In the genomic region with DNA sequence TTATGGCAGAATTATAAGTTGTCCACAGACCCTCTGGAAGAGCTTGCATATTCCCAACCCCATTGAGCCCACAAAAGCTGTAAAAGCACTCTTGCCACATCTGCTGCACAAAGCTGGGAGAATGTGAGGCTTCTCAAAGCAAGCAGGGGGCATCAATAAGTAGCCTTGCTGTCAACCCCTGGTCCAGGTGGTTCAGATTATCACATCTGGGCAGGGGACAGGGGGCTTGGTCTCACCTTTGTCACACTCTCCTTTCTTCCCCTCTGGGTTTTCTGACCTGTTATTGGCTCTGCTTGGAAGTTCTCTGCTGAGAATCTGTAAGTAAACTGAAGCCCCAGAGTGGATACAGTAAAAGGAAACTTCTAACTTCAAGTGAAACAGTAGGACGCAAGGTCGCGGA, we compare ENCODE assay signal across 12 mouse cellular contexts. TPM values are rescaled to one million over a fixed set of nuclear protein-coding genes. Genes with fewer than 3 reads are reported as not detected.
DNase-seq lines count a peak whose midpoint lies in the region; ATAC-seq and TF ChIP-seq lines count a peak whose summit lies in the region.
"Had no signal": no experiment of that assay in that cellular context is flagged by ENCODE, and none has a peak within 500 bp of the region (broad histone marks: within the 10 kb centered on the region; RNA-seq: fewer than 3 reads in every experiment).

No protein-coding gene starts in this region.

- no peak for ATAC-seq in kidney, embryonic 14.5 days (ENCODE audit: low FRiP score, low TSS enrichment)
- no peak for ATAC-seq in stomach, embryonic 15.5 days (ENCODE audit: insufficient read depth, low FRiP score, low read depth)
- ATAC-seq in stomach, postnatal 0 days (ENCODE audit: low FRiP score, low TSS enrichment) = no peak
- ATAC-seq in limb, embryonic 11.5 days (ENCODE audit: insufficient number of reproducible peaks, low FRiP score, low TSS enrichment, low read depth) = no peak

- no peak overlapping the region for H3K27ac ChIP-seq in kidney, embryonic 14.5 days (ENCODE audit: low read depth, low read length)
- H3K27ac ChIP-seq in stomach, embryonic 15.5 days = no peak overlapping the region
- H3K27ac ChIP-seq in stomach, postnatal 0 days (replicated peaks) = no peak overlapping the region
- H3K27ac ChIP-seq in limb, embryonic 11.5 days (replicated peaks; ENCODE audit: low read depth, low read length) = no peak overlapping the region

- no peak for TF ChIP-seq CTCF in stomach, postnatal 0 days (IDR thresholded peaks at IDR 0.05; ENCODE audit: low read depth)

- no peak overlapping the region for H3K9ac ChIP-seq in kidney, embryonic 14.5 days (ENCODE audit: low read depth, low read length)
- H3K9ac ChIP-seq in stomach, embryonic 15.5 days = no peak overlapping the region
- no peak overlapping the region for H3K9ac ChIP-seq in stomach, postnatal 0 days (ENCODE audit: low read length)
- H3K9ac ChIP-seq in limb, embryonic 11.5 days (ENCODE audit: low read length) = no peak overlapping the region

- peak overlapping the region; percentile 85 for H3K4me2 ChIP-seq in kidney, embryonic 14.5 days (replicated peaks; ENCODE audit: low read depth, low read length)
- 0 out of 2 replicates have a peak overlapping the region, but pooled peaks have one; percentile 3 for H3K4me2 ChIP-seq in stomach, embryonic 15.5 days
- no peak overlapping the region for H3K4me2 ChIP-seq in stomach, postnatal 0 days (replicated peaks; ENCODE audit: low read depth)
- H3K4me2 ChIP-seq in limb, embryonic 11.5 days (ENCODE audit: low read depth, severe bottlenecking) = no peak overlapping the region; the same call in 1 of the 2 replicates

- H3K4me3 ChIP-seq in kidney, embryonic 14.5 days (ENCODE audit: low read length) = peak overlapping the region; percentile 44; the same call in 1 of the 2 replicates
- H3K4me3 ChIP-seq in stomach, embryonic 15.5 days (replicated peaks) = no peak overlapping the region
- H3K4me3 ChIP-seq in stomach, postnatal 0 days (ENCODE audit: low read depth, low read length) = no peak overlapping the region
- no peak overlapping the region for H3K4me3 ChIP-seq in limb, embryonic 11.5 days (ENCODE audit: low read depth, low read length)

- H3K4me1 ChIP-seq in kidney, embryonic 14.5 days (ENCODE audit: control insufficient read depth, insufficient read depth, low read length) = no peaks in the 10 kb centered on the region
- peaks cover 3% of the 10 kb centered on the region; the same call in 1 of the 2 replicates for H3K4me1 ChIP-seq in stomach, embryonic 15.5 days
- H3K4me1 ChIP-seq in stomach, postnatal 0 days (replicated peaks; ENCODE audit: control insufficient read depth, insufficient read depth) = no peaks in the 10 kb centered on the region
- H3K4me1 ChIP-seq in limb, embryonic 11.5 days (ENCODE audit: control insufficient read depth, insufficient read depth, low read length) = peaks cover 3% of the 10 kb centered on the region

- H3K36me3 ChIP-seq in kidney, embryonic 14.5 days (ENCODE audit: control insufficient read depth, insufficient read depth, low read length) = no peaks in the 10 kb centered on the region
- H3K36me3 ChIP-seq in stomach, embryonic 15.5 days = no peaks in the 10 kb centered on the region
- no peaks in the 10 kb centered on the region for H3K36me3 ChIP-seq in stomach, postnatal 0 days (ENCODE audit: control insufficient read depth, insufficient read depth, low read length)
- H3K36me3 ChIP-seq in limb, embryonic 11.5 days (ENCODE audit: control insufficient read depth, insufficient read depth, low read length) = no peaks in the 10 kb centered on the region

- no peak for TF ChIP-seq EP300 in stomach, postnatal 0 days (optimal IDR thresholded peaks at IDR 0.05)

- WGBS in kidney, embryonic 14.5 days = 41% methylated on average over 3 of the region's 3 CpGs
- WGBS in stomach, embryonic 15.5 days = 60% methylated on average over 3 of the region's 3 CpGs
- WGBS in stomach, postnatal 0 days = 72% methylated on average over 3 of the region's 3 CpGs
- WGBS in limb, embryonic 11.5 days = 15% methylated on average over 3 of the region's 3 CpGs

- H3K9me3 ChIP-seq in kidney, embryonic 14.5 days (ENCODE audit: control insufficient read depth, low read length) = no peaks in the 10 kb centered on the region
- H3K9me3 ChIP-seq in stomach, embryonic 15.5 days = no peaks in the 10 kb centered on the region
- H3K9me3 ChIP-seq in stomach, postnatal 0 days (ENCODE audit: control insufficient read depth, low read length) = no peaks in the 10 kb centered on the region
- H3K9me3 ChIP-seq in limb, embryonic 11.5 days (ENCODE audit: control insufficient read depth, low read length) = no peaks in the 10 kb centered on the region

- no peaks in the 10 kb centered on the region for H3K27me3 ChIP-seq in kidney, embryonic 14.5 days (ENCODE audit: control insufficient read depth, insufficient read depth, low read length)
- no peaks in the 10 kb centered on the region for H3K27me3 ChIP-seq in stomach, embryonic 15.5 days (replicated peaks)
- no peaks in the 10 kb centered on the region for H3K27me3 ChIP-seq in stomach, postnatal 0 days (ENCODE audit: control insufficient read depth, insufficient read depth, low read length)
- no peaks in the 10 kb centered on the region for H3K27me3 ChIP-seq in limb, embryonic 11.5 days (ENCODE audit: control insufficient read depth, insufficient read depth, low read length)

- DNase-seq in kidney, adult 9 months = no peak
- DNase-seq in stomach, postnatal 0 days (ENCODE audit: low spot score) = no peak
- DNase-seq in limb, embryonic 11.5 days (ENCODE audit: low spot score) = peak; percentile 67
- no peak for DNase-seq in testis, postnatal 14 days (ENCODE audit: low spot score)
- no peak for DNase-seq in cerebellum, adult 18-20 months
- DNase-seq: heart, adult 11 months; heart, postnatal 14 days; kidney, adult 8-10 months; lung, postnatal 14 days; thymus, postnatal 25 days had no signal

RNA-seq across cellular contexts. Expression of a gene that starts 1.8 kb away (rescaled TPM):
- 6.6 and 8.6 TPM in 2 replicates for polyA plus RNA-seq in kidney, embryonic 14.5 days (2014; fragmentation: Nextera tagmentation; extraction: Ambion mirVana)
- 2.2 and 2.5 TPM in 2 replicates for polyA plus RNA-seq in stomach, embryonic 15.5 days (2015; fragmentation: Nextera tagmentation; extraction: Ambion mirVana)
- 0.16 and 0.24 TPM in 2 replicates for polyA plus RNA-seq in stomach, postnatal 0 days (2015; fragmentation: Nextera tagmentation; extraction: Ambion mirVana)
- polyA plus RNA-seq in limb, embryonic 11.5 days (2014; fragmentation: Nextera tagmentation; extraction: Ambion mirVana) = 11.4 and 17.9 TPM in 2 replicates

RNA-seq across cellular contexts. Expression of a gene that starts 11.9 kb away (rescaled TPM):
- polyA plus RNA-seq in kidney, embryonic 14.5 days (2014; fragmentation: Nextera tagmentation; extraction: Ambion mirVana) = 36.8 and 56.7 TPM in 2 replicates
- polyA plus RNA-seq in stomach, embryonic 15.5 days (2015; fragmentation: Nextera tagmentation; extraction: Ambion mirVana) = 38.6 and 39.3 TPM in 2 replicates
- polyA plus RNA-seq in stomach, postnatal 0 days (2015; fragmentation: Nextera tagmentation; extraction: Ambion mirVana) = 12.5 and 12.7 TPM in 2 replicates
- polyA plus RNA-seq in limb, embryonic 11.5 days (2014; fragmentation: Nextera tagmentation; extraction: Ambion mirVana) = 67.0 and 71.1 TPM in 2 replicates

Comparison
In these comparisons a context has a peak if more than half of its experiments do, and no peak if none do; other contexts are left out.
1. H3K4me2 ChIP-seq: peak in kidney, embryonic 14.5 days (single experiment) and stomach, embryonic 15.5 days (single experiment); none in stomach, postnatal 0 days (single experiment) and limb, embryonic 11.5 days (single experiment).